Mouse (Mus musculus) heart, postnatal 25 days (tissue): ENCODE results near the gene Lipm. TPM values are rescaled to one million over a fixed set of nuclear protein-coding genes. Genes with fewer than 3 reads are reported as not detected.

ENCODE experiments used
- DNase-seq: peaks from one replicate; pipeline ENCODE4 v3.0.0; 2022; ENCODE audit warnings: low spot score
- intact Hi-C: fragments of 180-260 bp; cut with DNase I; formaldehyde crosslinking; loops from one replicate; pipeline ENCODE4 v1.15.1; 2025
- total RNA-seq, 2 experiments: library from RNA; stranded (reverse); gene quantifications; 2 replicates each; pipeline ENCODE4 v1.2.3; 2021

Gene Lipm
- not detected for total RNA-seq

DNA sequence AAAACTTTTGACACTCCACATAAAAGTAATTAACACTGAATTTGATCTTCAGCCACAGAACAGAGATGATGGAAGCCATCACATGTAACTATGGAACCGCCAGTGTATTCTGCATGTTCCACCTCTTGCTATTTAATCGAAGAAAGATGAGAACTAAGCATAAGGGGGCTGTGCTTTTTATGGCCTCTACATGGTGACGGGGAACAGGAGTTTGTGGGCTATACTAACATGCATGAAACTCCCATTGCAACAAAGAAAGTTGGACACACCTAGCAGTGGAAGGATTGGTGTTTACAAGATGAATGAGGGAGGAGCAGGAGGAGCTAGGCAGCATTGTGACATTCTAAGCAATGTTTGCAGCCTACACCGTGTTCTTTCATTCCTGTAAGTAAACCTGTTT lies at the start of gene Lipm:
TSS of gene Lipm (plus strand) at position 301 of the 400 bp plus-strand sequence.
- DNase-seq = no peak
- intact Hi-C loops = no loop called here

DNA sequence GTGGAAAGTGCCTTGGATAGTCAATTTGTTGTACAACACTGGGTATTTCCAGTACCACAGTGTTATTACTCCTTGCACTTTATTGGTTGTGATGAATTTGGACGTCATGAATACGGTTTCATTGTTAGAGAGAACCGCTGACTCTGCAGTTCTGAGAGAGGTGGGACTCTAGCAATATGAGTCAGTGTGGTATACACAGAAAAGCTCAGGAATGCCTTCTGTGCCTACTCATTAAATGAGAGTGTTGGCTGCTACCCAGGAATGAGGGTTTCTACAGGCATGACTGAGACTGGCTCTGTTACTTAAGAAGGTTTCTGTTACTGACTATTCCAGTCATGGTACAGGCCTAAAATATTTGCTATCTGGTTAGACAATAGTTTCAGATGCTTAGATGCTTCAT lies 49.2 kb upstream of the Lipm start:
- no peak for DNase-seq
- intact Hi-C loops = no loop called here

DNA sequence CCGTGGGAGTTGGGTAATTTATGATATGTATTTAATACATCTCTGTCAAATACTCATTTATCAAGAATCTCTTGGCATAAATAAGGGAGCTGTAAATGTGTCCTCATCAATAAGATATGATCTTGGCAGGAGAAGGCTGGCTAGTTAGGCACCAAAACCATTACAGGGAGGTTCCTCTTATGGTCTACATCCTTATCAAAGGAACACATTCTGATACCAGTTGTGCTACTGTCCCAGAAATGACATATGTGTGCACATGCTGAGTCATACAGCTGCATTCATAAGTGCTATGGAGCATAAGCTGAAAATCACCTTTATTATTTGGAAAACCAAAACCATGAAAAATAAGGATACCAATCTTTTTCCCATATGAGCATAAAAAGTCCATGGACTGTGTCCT lies 37.2 kb upstream of the Lipm start:
- intact Hi-C loops = no loop called here

DNA sequence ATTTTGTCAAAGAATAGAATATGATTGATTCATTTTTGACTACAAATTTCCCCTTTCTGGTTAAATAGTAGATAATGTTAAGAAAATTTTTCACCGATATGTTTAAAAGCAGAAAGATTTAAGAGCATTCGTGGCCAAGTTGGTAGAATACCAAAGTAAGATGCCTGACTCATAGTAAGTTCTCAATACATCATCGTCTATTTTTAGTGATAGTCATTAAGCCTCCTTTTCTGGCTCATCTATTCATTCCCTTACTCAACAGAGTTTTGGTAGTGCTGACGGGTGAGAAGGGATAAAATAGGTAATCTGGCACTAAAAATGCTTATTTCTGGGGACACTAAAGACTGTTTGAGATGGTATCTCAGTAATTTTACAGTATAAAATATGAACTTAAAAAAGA lies 36.7 kb upstream of the Lipm start:
- DNase-seq = no peak
- intact Hi-C loops = no loop called here

More for the DNA sequence above, 37.2 kb upstream of the Lipm start:
- no peak for DNase-seq

DNA sequence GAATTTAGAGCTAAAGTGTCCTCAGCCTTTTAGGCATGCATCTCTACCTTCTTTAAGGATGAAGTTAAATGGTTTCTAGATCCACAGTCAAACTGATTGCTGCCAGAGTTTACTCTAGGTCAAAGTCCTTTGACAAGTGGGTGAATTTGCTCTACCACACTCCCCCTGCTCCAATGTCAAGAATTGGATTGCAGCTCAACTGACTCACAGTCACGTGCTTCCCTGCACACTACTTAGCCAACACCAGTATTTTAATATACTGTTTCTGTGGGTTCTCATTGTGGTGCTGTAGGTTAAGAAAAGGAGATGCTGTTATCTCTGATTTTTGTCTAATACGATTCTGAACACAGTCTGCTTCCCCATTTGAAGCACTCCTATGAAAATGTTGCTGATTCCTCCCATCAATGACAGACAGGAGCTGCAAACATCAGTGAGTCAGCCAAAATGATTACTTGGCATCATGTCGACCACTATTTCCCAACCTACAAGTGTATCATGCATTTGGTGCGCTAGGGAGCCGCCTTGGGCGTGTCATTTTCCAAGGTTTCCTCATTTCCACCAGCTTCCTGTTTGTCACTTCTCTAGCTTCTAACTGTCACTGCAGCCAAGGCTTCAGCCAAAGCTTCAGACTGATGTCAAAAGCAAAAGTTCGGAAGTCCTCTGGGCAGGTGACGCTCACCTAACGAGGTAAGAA lies 33.8 kb upstream of the Lipm start, which contains the start of gene Lipn:
TSS of gene Lipn (plus strand) at position 580 of the 694 bp plus-strand sequence.
- intact Hi-C loops = no loop called here
- DNase-seq = no peak

DNA sequence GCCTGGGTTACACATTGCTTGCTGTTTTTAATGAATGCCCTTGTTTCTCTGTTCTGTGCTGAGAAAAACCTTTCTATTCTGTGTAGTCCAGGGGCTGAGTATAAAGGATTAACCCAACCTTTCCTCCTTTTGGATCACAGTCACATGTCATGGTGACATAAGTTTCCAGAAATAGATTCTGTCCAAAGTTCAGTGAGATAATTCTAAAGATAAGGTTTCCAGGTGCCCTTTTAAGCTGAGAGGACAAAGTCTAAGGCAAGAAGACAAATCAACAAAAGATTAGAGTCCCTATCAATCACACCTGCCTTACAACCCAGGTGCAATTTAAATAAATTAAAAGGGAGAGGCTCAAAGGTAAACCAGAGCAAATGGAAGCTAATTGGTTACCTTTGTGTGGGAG lies 26.5 kb upstream of the Lipm start:
- intact Hi-C loops = no loop called here
- no peak for DNase-seq

DNA sequence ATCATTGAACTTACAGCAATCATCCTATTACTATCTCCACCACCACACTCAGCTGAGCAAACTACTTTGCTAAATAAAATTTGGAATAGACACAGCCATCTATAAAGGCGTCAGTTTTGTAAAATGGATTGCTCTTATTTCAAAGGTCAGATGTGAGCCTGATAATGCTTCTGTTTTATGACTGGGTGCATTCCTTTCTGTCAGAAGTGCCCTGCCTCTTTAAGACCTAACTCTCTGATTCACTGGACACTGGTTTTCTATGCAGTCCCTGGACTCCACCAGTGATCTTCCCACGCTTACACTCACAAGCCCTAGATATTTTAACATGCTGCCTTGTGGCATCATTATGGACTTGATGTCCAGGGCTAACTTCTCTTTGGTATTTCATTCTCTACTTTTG lies 22.6 kb upstream of the Lipm start:
- intact Hi-C loops = no loop called here
- no peak for DNase-seq

DNA sequence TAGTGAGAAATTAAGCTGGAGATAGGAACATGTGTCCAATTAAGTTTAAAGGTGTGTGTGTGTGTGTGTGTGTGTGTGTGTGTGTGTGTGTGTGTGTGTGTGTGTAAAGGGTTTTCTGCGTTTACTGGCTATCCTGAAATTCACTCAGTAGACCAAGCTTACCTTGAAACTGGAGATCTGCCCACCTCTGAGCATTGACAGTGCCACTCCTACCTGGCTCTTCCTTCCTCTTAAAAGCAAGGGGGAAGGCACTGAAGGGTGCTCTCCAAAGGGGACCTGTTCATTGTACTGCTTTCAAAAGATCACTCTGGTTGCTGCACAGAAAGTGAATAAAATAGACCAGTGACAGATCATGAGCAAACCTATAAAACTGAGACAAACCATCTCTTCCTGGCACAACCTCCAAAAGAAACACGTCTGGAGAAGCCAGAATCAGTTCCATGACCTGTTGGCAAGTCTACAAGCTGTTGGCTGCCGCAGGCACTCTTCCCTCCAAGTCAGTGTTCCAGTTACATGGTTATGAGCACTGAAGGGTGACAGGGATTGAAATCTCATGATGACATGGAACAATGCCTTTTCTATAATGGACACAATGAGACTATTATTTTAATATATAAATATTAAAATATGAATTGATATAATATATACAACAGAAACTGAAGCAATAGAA lies 11.6 kb upstream of the Lipm start:
- intact Hi-C loops = no loop called here
- no peak for DNase-seq

DNA sequence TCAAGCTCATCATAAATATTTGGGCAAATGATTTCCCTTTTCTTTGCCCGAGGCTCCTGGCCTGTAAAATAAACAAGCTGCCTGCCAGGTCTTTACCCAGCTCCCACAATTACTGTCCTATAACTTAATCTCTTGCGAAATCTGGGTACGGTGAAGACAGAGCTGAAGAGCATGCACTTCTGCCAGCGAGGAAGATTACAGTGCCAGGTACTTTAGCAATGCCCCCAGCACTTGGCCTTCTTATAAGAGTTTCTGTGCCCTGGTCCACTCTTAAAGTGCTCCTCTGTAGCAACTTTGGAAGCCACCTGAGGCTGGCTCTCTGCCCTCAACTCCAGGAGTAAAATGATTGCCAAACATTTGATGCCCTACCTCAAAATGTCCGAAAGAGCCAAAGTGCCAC lies 5.4 kb upstream of the Lipm start:
- no peak for DNase-seq
- intact Hi-C loops = no loop called here

DNA sequence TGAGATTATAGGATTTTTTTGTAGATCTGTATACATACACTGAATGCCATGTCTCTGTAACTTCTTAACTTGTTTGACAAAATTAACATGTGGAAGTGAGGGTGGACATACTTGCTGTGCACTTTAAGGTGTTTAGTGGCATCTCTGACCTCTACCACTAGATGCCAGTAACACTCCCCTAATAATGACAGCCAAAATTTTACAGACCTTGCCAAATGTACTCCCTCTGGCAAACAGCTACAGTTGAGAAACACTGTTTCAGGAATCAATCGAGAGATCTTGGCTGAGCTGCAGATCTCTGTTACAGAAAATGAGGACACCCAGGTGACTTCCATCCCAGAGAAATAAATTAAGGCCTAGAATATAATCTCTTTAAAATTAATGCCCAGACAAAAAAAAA lies 4.5 kb upstream of the Lipm start:
- intact Hi-C loops = no loop called here
- no peak for DNase-seq

DNA sequence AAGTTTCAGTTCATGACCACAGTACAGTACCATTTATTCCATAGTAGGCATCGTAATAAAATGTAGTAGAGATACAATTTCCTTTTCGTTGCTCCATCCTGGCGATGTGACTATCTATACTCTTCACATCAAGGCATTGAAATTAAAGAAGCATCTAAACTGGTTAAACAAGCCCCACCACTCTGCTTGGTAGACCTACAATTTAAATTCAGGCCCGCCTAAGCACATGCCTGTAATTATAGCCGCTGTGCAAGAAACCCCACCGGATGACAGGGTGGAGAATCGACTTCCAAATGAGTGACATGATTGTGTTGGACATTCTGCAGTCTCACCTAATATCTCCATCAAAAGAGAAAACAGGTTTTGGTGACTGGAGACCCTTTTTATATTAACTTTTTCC lies 1.2 kb downstream of the Lipm start:
- intact Hi-C loops = no loop called here
- no peak for DNase-seq

DNA sequence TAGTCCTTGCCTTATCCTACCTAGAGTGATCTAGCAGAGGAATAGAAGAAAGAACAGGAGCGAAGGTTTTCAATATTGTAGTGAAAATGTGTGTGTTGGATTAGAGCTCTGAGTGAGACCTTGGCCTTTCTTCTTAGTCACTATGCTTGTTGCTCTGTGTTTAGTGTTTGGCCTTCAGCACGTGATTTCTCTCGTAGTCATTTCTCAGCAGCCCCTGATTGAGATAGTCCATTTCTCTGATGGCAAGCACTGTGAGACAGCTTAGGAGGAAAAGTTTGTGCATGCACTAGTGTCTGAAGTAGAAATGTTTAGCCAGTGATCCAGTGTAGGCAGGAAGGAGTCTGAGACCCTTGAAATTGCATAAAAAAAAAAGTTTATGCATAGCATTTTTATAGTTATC lies 4.1 kb downstream of the Lipm start:
- no peak for DNase-seq

DNA sequence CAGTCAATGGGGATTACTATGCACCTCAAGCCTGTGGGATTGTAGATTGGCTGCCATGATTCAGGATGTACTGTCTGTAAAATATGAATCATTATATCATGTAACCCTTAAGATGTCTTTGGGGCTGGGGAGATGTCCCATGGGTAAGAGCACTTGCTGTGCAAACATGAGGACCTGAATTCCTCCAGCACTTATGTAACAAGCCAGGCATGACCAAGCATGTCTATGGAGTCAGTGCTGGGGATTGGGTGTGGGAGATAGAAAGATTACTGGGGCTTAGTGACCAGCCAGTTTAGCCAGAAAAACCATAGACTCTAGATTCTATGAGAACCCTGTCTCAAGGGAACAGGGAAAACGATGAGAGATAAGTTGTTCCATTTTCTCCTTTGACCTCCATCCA lies 18.4 kb downstream of the Lipm start:
- DNase-seq = no peak
- intact Hi-C loops = no loop called here

More for the DNA sequence above, 4.1 kb downstream of the Lipm start:
- intact Hi-C loops = no loop called here

DNA sequence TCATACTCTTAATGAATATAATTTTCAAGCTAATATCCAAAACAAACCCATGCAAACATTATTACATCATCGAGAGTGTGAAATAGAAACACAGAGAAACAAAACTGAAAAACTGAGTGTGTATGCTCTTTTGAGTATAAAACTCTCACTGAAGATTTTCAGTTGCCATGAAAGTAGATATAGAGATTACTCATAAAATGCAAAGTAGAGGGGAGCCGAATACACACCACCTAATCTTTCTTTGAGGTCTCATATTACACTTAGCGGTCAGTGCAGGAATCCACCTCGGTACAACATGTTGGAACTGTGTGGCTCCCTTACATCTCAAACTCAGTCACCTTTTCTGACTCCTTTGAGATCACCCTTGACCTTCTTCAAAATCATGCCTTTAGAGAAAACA lies 18.9 kb downstream of the Lipm start:
- DNase-seq = no peak
- intact Hi-C loops = no loop called here

DNA sequence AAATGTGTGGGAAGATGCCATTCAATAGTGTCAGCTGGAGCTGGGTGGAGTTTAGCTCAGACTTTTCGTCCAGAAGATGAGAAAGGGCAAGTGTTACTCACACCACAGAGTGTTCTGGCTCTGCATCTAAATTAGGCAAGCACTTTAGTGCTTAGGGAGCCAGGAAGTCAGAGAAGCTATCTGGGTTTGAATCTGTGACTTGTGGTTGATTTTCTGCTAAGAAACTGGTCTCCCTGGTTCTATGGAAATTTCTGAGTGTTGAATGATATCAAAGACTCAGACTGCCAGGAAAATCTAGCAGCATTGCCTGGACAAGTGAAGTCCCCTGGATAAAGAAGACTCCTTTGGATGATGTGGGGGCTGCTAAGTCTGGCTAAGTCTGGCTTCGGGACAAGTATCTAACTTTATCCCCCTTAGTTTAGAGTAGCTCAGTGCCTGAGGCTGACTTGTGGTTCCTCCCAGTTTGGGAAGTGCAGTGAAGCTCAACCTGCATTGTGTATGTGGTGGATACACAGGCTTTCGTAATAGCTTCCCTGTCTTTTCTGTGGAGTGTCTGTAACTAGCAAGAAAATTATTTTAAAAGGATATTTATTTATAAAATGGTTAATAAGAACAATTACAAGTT lies 19.5 kb downstream of the Lipm start:
- intact Hi-C loops = no loop called here
- no peak for DNase-seq

DNA sequence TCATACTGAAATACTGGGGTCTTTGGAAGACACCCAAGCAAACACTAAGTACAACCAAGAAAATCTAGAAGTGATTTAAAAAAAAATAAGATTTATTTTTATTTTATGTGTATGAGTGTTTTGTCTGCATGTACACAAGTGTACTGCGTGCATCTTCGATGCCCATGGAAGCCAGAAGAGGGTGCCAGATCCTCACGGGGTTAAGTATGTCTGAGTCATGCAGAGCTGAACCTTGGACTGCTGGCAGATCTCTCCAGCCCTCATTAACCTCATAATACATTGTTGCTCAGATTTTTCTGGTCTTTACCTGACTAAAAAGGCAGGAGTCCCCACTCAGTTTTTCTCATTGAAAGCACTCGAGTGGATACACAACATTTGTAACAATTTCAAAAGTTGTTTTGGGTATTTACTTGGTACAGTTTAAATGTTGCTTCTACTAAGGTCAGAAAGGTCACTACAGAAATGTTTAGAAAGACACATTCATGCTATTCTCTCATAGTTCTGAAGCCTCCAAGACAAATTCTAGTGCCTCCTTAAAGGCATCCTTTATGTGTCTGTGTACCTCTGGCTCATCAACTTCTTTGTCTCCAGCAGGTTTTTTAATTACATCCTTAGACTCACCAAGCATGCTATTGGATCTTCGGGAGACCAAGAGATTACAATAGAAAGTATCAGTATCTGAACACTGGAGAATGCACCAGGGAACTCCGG lies 38.1 kb downstream of the Lipm start:
- intact Hi-C loops = no loop called here
- DNase-seq = no peak

DNA sequence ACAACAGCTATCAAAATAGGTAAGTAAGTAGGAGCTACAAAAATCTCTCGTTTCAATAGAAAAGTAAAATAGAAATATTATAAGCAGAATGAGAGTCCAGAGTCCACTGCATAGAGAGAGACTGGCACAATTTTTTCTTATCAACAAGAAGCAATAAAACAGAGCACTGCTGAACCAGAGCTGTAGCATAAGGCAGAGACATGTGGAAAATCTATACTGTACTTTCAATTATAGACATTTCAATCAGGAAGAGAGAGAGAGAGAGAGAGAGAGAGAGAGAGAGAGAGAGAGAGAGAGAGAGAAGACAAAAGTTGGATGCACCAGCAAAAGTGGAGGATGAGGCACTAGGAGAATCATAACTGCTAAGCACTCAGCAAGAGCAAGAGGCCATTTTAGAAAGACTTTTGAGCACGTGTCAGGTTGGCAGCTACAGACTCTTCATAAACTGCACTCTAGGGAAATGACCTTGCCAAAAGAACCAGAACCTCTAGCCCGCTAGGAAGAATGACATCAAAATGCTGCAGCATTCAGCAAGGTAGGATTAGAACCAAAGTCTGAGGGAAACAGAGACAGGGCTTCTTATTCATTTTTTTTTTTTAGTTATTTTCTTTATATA lies 38.8 kb downstream of the Lipm start:
- intact Hi-C loops = no loop called here
- DNase-seq = no peak

DNA sequence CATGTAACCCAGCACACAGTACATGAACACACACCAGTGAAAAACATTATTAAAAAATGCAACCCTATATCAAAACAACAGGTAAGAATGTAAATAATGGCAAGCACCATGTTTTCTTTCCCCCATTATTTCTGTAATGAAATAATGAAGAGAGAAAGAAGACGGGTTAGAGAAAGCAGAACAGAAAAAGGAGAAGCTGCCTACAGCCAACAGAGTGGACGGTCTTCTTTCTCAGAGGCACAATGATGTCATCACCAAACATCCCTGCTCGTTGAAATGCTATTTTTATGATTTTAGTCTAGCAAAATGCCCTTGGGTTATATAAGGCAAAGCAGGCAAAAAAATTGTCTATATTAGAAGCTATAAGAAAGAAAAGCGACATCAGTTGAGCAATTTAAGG lies 47.7 kb downstream of the Lipm start:
- intact Hi-C loops = no loop called here
- DNase-seq = no peak

DNA sequence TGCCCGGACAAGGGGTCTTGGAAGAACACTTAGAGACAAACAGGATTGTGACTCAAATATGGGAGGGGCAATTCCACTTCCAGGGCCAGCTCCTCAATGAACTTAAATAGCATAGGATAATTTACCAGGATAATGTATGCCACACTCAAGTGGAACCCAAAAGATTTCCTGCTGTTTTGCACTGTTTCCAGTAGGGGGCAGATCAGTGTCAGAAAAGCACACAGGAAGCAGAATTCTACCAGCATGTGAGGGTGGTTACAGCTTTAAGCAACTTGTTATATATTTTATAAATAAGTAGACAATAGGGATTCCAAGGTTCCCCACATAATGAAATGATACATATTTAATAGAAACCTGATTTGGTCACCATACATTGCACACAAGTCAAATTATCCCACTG lies 51.2 kb downstream of the Lipm start:
- intact Hi-C loops = no loop called here
- DNase-seq = no peak
